25 mouse cellular contexts compared by ENCODE assay signal in genomic region chr11:53624124-53624523, GRCm38 (mm10). TPM values are rescaled to one million over a fixed set of nuclear protein-coding genes. Genes with fewer than 3 reads are reported as not detected.
DNase-seq lines count a peak whose midpoint lies in the region; ATAC-seq and TF ChIP-seq lines count a peak whose summit lies in the region.
"Had no signal": no experiment of that assay in that cellular context is flagged by ENCODE, and none has a peak within 500 bp of the region (broad histone marks: within the 10 kb centered on the region; RNA-seq: fewer than 3 reads in every experiment).

No protein-coding gene starts in this region.

- H3K4me1 ChIP-seq in lung, postnatal 0 days (ENCODE audit: insufficient read depth, low read depth, low read length) = no peaks in the 10 kb centered on the region
- no peaks in the 10 kb centered on the region for H3K4me1 ChIP-seq in ES-Bruce4 (ENCODE audit: control insufficient read depth, insufficient read depth, low read length)
- H3K4me1 ChIP-seq: forebrain, embryonic 12.5 days; hindbrain, embryonic 15.5 days had no signal

- no peak overlapping the region for H3K4me2 ChIP-seq in lung, postnatal 0 days (replicated peaks; ENCODE audit: low read depth, low read length)
- H3K4me2 ChIP-seq: embryonic facial prominence, embryonic 13.5 days; forebrain, embryonic 12.5 days; heart, embryonic 13.5 days; hindbrain, embryonic 15.5 days had no signal

- no peak for ATAC-seq in lung, postnatal 0 days
- ATAC-seq: activated CD4-positive, CD25-positive, alpha-beta regulatory T cell, adult 4 months; forebrain, embryonic 16.5 days; Patski had no signal

- no peak for TF ChIP-seq POLR2A in ES-Bruce4 (IDR thresholded peaks at IDR 0.05; ENCODE audit: insufficient read depth, low read length)

- no peak for TF ChIP-seq EP300 in lung, postnatal 0 days (IDR thresholded peaks at IDR 0.05)
- no peak for TF ChIP-seq EP300 in ES-Bruce4 (IDR thresholded peaks at IDR 0.05; ENCODE audit: insufficient read depth, low read depth, low read length)

- no peaks in the 10 kb centered on the region for H3K27me3 ChIP-seq in lung, postnatal 0 days (replicated peaks; ENCODE audit: insufficient read depth, low read length)
- no peaks in the 10 kb centered on the region for H3K27me3 ChIP-seq in ES-Bruce4 (ENCODE audit: control insufficient read depth, insufficient read depth, low read length, poor library complexity, severe bottlenecking)
- H3K27me3 ChIP-seq: embryonic facial prominence, embryonic 13.5 days; forebrain, embryonic 12.5 days; hindbrain, embryonic 15.5 days; Patski had no signal

- no peak overlapping the region for H3K9ac ChIP-seq in lung, postnatal 0 days (replicated peaks; ENCODE audit: low read depth)
- no peak overlapping the region for H3K9ac ChIP-seq in ES-Bruce4 (ENCODE audit: low read depth, poor library complexity, severe bottlenecking)
- H3K9ac ChIP-seq: embryonic facial prominence, embryonic 13.5 days; forebrain, embryonic 12.5 days; heart, embryonic 13.5 days; hindbrain, embryonic 15.5 days had no signal

- DNase-seq in layer of hippocampus, adult 2 months (ENCODE audit: low spot score in 2 of 2) = no peak
- no peak for DNase-seq in layer of hippocampus, postnatal 10 days (ENCODE audit: low spot score in 2 of 2)
- no peak for DNase-seq in lung, postnatal 0 days (ENCODE audit: low spot score)
- no peak for DNase-seq in lung, postnatal 14 days
- no peak for DNase-seq in spleen, adult 18-20 months
- DNase-seq in spleen, postnatal 14 days (ENCODE audit: low spot score in 2 of 2) = no peak
- DNase-seq: adrenal gland, postnatal 14 days; cerebellum, adult 11-12 months; cerebellum, adult 9-11 months; cerebellum, postnatal 36 days; gastrocnemius, postnatal 14 days; heart, postnatal 36 days had no signal

- H3K27ac ChIP-seq in layer of hippocampus, adult 2 months = no peak overlapping the region
- no peak overlapping the region for H3K27ac ChIP-seq in lung, postnatal 0 days (ENCODE audit: low read length)
- no peak overlapping the region for H3K27ac ChIP-seq in ES-Bruce4 (ENCODE audit: insufficient read depth, low read length)
- H3K27ac ChIP-seq: embryonic facial prominence, embryonic 13.5 days; forebrain, embryonic 12.5 days; heart, embryonic 13.5 days; hindbrain, embryonic 15.5 days had no signal

- no peak overlapping the region for H3K4me3 ChIP-seq in layer of hippocampus, adult 2 months
- no peak overlapping the region for H3K4me3 ChIP-seq in lung, postnatal 0 days (ENCODE audit: low read depth, low read length)
- H3K4me3 ChIP-seq in ES-Bruce4 (ENCODE audit: low read depth, low read length) = no peak overlapping the region
- H3K4me3 ChIP-seq: embryonic facial prominence, embryonic 13.5 days; forebrain, embryonic 12.5 days; heart, embryonic 13.5 days; hindbrain, embryonic 15.5 days had no signal

- 85% methylated on average over 2 of the region's 2 CpGs for WGBS in lung, postnatal 0 days

- 0 out of 2 replicates have a peak, but pooled peaks have one; percentile 17 for TF ChIP-seq CTCF in layer of hippocampus, adult 2 months (conservative IDR thresholded peaks at IDR 0.05)
- TF ChIP-seq CTCF in lung, postnatal 0 days (IDR thresholded peaks at IDR 0.05) = peak; percentile 18; the same call in 1 of the 2 replicates
- TF ChIP-seq CTCF in ES-Bruce4 (IDR thresholded peaks at IDR 0.05; ENCODE audit: low read depth, low read length) = peak; percentile 53

- no peaks in the 10 kb centered on the region for H3K9me3 ChIP-seq in lung, postnatal 0 days (ENCODE audit: low read length)
- no peaks in the 10 kb centered on the region for H3K9me3 ChIP-seq in ES-Bruce4 (replicated peaks; ENCODE audit: control insufficient read depth, insufficient read depth, low read length, poor library complexity, severe bottlenecking)
- H3K9me3 ChIP-seq: embryonic facial prominence, embryonic 13.5 days; heart, embryonic 13.5 days; hindbrain, embryonic 15.5 days had no signal

- H3K36me3 ChIP-seq in lung, postnatal 0 days (ENCODE audit: insufficient read depth, low read length) = no peaks in the 10 kb centered on the region
- H3K36me3 ChIP-seq in ES-Bruce4 (ENCODE audit: control insufficient read depth, insufficient read depth, low read length, poor library complexity, severe bottlenecking) = no peaks in the 10 kb centered on the region
- H3K36me3 ChIP-seq: embryonic facial prominence, embryonic 13.5 days; forebrain, embryonic 12.5 days; heart, embryonic 13.5 days; hindbrain, embryonic 15.5 days had no signal

RNA-seq across cellular contexts. Expression of gene Il4, which starts 5.7 kb away (rescaled TPM):
- not detected for total RNA-seq in layer of hippocampus, adult 2 months (2021)
- total RNA-seq in layer of hippocampus, postnatal 10 days (2021) = not detected
- 0.64 and 0.79 TPM in 2 replicates for polyA plus RNA-seq in lung, postnatal 0 days (2015; fragmentation: Nextera tagmentation; extraction: Ambion mirVana)
- polyA plus RNA-seq in ES-Bruce4 (2011; ENCODE audit: insufficient read depth, insufficient read length, low read depth, missing spikeins) = not detected in 2 replicates
- total RNA-seq: adrenal gland, adult 18-20 months; adrenal gland, postnatal 14 days; gastrocnemius, postnatal 14 days; heart, postnatal 36 days had no signal
- polyA plus RNA-seq: frontal cortex, adult 2 months; heart, postnatal 0 days had no signal

RNA-seq across cellular contexts. Expression of gene Il13, which starts 10.4 kb away (rescaled TPM):
- total RNA-seq in layer of hippocampus, adult 2 months (2021) = not detected
- total RNA-seq in layer of hippocampus, postnatal 10 days (2021) = not detected
- not detected in 2 replicates for polyA plus RNA-seq in lung, postnatal 0 days (2015; fragmentation: Nextera tagmentation; extraction: Ambion mirVana)
- polyA plus RNA-seq in ES-Bruce4 (2011; ENCODE audit: insufficient read depth, insufficient read length, low read depth, missing spikeins) = not detected in 2 replicates
- total RNA-seq: adrenal gland, adult 18-20 months; adrenal gland, postnatal 14 days; gastrocnemius, postnatal 14 days; granulocyte monocyte progenitor cell, adult 5-6 weeks; heart, postnatal 36 days had no signal
- polyA plus RNA-seq: activated CD4-positive, CD25-positive, alpha-beta regulatory T cell, adult 4 months; embryonic facial prominence, embryonic 13.5 days; forebrain, embryonic 12.5 days; forebrain, embryonic 16.5 days; frontal cortex, adult 2 months; heart, embryonic 13.5 days; heart, postnatal 0 days; hindbrain, embryonic 11.5 days; hindbrain, embryonic 15.5 days; Patski had no signal

RNA-seq across cellular contexts. Expression of gene Kif3a, which starts 56.9 kb away (rescaled TPM):
- total RNA-seq in layer of hippocampus, adult 2 months (2021) = 100 to 1,000 TPM; 130 to 133 TPM
- total RNA-seq in layer of hippocampus, postnatal 10 days (2021) = 100 to 1,000 TPM; 163 to 165 TPM
- 39.4 and 39.9 TPM in 2 replicates for polyA plus RNA-seq in lung, postnatal 0 days (2015; fragmentation: Nextera tagmentation; extraction: Ambion mirVana)
- 28.9 and 31.6 TPM in 2 replicates for polyA plus RNA-seq in ES-Bruce4 (2011; ENCODE audit: insufficient read depth, insufficient read length, low read depth, missing spikeins)
